27 mouse cellular contexts compared by ENCODE assay signal in the genomic region with DNA sequence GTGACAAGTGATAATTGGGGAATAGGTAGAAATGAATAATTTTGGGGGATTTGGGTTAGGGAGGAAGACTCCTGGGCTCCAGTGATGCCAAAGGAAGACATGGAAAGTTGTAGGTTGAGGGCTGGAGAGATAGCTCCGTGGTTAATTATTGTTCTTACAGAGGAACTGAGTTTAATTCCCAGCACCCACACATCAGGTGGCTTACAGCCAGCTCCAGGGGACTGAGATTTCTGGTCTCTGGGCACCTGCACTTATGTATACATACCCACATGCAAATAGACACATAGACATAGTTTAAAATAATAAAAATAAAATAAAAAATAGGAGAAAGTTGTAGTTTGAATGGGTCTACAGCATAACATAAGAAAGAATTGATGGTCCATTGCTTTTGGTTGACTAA.
"Had no signal": no experiment of that assay in that cellular context is flagged by ENCODE, and none has a peak within 500 bp of the region (broad histone marks: within the 10 kb centered on the region; RNA-seq: fewer than 3 reads in every experiment).

No protein-coding gene starts in this region.

- H3K4me2 ChIP-seq: heart, embryonic 13.5 days; hindbrain, embryonic 12.5 days; hindbrain, embryonic 14.5 days; intestine, embryonic 15.5 days; limb, embryonic 13.5 days; limb, embryonic 15.5 days; liver, embryonic 11.5 days had no signal

- DNase-seq: gastrocnemius, adult 2 months; gastrocnemius, postnatal 10 days; gastrocnemius, postnatal 25 days; heart, adult 2 months; heart, postnatal 10 days; heart, postnatal 4 days; kidney, adult 18-20 months; kidney, adult 8-10 months; kidney, postnatal 10 days; kidney, postnatal 25 days; kidney, postnatal 4 days; left cerebral cortex, postnatal 4 days had no signal

- H3K9ac ChIP-seq: hindbrain, embryonic 12.5 days; hindbrain, embryonic 14.5 days; intestine, embryonic 15.5 days; limb, embryonic 13.5 days; limb, embryonic 15.5 days; liver, embryonic 14.5 days had no signal

- ATAC-seq: hindbrain, embryonic 16.5 days; inflammation-experienced regulatory T-cells, adult 6 months; intestine, embryonic 15.5 days; intestine, postnatal 0 days had no signal

- H3K9me3 ChIP-seq: heart, embryonic 10.5 days; hindbrain, embryonic 12.5 days; intestine, embryonic 15.5 days; limb, embryonic 15.5 days had no signal

- H3K27ac ChIP-seq: gastrocnemius, adult 2 months; heart, adult 2 months; heart, embryonic 10.5 days; heart, embryonic 13.5 days; hindbrain, embryonic 10.5 days; hindbrain, embryonic 12.5 days; hindbrain, embryonic 14.5 days; intestine, embryonic 15.5 days; layer of hippocampus, adult 2 months; left cerebral cortex, adult 2 months; limb, embryonic 13.5 days; limb, embryonic 15.5 days; liver, embryonic 14.5 days had no signal

- H3K36me3 ChIP-seq: hindbrain, embryonic 12.5 days had no signal

- H3K27me3 ChIP-seq: heart, embryonic 13.5 days; hindbrain, embryonic 12.5 days; intestine, embryonic 15.5 days; limb, embryonic 13.5 days; limb, embryonic 15.5 days had no signal

- H3K4me3 ChIP-seq: gastrocnemius, adult 2 months; heart, adult 2 months; heart, embryonic 10.5 days; heart, embryonic 13.5 days; hindbrain, embryonic 10.5 days; hindbrain, embryonic 12.5 days; intestine, embryonic 15.5 days; layer of hippocampus, adult 2 months; left cerebral cortex, adult 2 months; limb, embryonic 13.5 days; limb, embryonic 15.5 days had no signal
